Mouse (Mus musculus) hindbrain, embryonic 10.5 days (tissue): ENCODE measurements around the gene Galnt10. TPM values are rescaled to one million over a fixed set of nuclear protein-coding genes. Genes with fewer than 3 reads are reported as not detected.
A peak's percentile ranks its signal among the peaks of the same experiment; 100 is the strongest.

ENCODE experiments used
- DNase-seq: peaks from one replicate; pipeline ENCODE4 v3.0.0-alpha.2; 2017; ENCODE audit warnings: low spot score
- H3K27ac ChIP-seq: fragments of 300-500 bp; sonication (generic); 2 replicates; pipeline ENCODE4 v1.5.1; 2016; ENCODE audit warnings: mild to moderate bottlenecking, moderate library complexity
- H3K27me3 ChIP-seq: fragments of 300-500 bp; sonication (generic); 2 replicates; pipeline ENCODE4 v1.6.1; 2016; ENCODE audit warnings: mild to moderate bottlenecking; ENCODE audit not compliant: poor library complexity, insufficient read depth, severe bottlenecking
- H3K36me3 ChIP-seq: fragments of 300-500 bp; sonication (generic); 2 replicates; pipeline ENCODE4 v1.6.1; 2016; ENCODE audit warnings: mild to moderate bottlenecking, moderate library complexity
- H3K4me1 ChIP-seq: fragments of 300-500 bp; sonication (generic); replicated peaks from 2 replicates; pipeline ENCODE4 v1.6.1; 2016; ENCODE audit warnings: mild to moderate bottlenecking
- H3K4me3 ChIP-seq: fragments of 300-500 bp; sonication (generic); 2 replicates; pipeline ENCODE4 v1.5.1; 2016; ENCODE audit warnings: mild to moderate bottlenecking, moderate library complexity
- H3K9me3 ChIP-seq: fragments of 300-500 bp; sonication (generic); 2 replicates; pipeline ENCODE4 v1.6.1; 2016; ENCODE audit warnings: mild to moderate bottlenecking, moderate library complexity
- WGBS: fragments of 180-500 bp; shearing (Covaris S2); methylation state at CpG from one replicate; pipeline ENCODE4 v1.1.7; 2016; 5-methylcytosine and 5-hydroxymethylcytosine counted together
- polyA plus RNA-seq: library from polyadenylated mRNA; unstranded; fragments of >200 nt; fragmentation: Nextera tagmentation; extraction: Ambion mirVana; gene quantifications from 2 replicates; pipeline ENCODE4 v1.2.1, GENCODE M21; 2016

Gene Galnt10
- polyA plus RNA-seq, 1 experiment from 2014 or later: 22.7 TPM

DNA sequence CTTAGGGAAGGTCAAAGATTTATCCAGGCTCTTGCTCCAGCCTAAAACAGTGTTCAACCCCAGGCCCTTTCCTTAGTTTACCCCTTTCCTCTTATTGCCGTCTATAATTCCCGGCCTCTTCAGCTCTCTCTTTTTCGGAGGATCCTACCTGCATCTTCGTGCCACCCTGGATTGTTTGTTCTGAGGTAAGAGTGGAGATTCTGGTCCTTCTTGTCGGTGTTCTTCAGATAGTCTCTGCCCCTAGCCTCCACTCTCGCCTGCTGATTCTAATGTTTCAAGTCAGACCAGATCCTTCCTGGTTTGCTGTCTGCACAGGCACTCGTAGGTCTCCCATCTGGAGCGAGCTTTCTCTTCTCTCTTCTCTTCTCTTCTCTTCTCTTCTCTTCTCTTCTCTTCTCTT, 605 bp downstream of the Galnt10 start:
- WGBS: 24% methylated on average over 8 of the region's 8 CpGs
- H3K36me3 ChIP-seq: 0 out of 2 replicates have a peak, but pooled peaks cover 3% of the 10 kb centered on the region
- H3K4me1 ChIP-seq: peaks cover 67% of the 10 kb centered on the region
- H3K4me3 ChIP-seq: peak overlapping the region; percentile 81
- no peak for DNase-seq
- peak overlapping the region; percentile 96 for H3K27ac ChIP-seq
- H3K27me3 ChIP-seq: peaks cover 35% of the 10 kb centered on the region
- no peaks in the 10 kb centered on the region for H3K9me3 ChIP-seq

DNA sequence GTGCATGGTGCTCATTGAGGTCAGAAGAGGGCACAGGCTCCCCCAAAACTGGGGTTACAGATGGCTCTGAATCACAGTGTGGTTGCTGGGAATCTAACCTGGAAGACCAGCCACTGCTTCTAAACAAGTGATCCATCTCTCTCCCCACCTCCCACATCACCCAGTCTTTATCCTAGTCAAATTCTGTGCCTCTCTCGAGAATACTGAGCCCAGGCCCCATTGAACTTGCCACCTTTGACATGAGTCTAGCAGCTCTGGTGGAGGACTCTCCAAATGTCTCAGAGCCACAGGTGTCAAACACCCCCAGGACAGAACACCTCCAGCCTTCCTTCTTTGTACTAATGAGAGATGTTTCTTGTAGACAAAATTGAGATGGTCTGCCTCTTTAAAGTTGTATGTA, 1.2 kb downstream of the Galnt10 start:
- peaks cover 41% of the 10 kb centered on the region for H3K27me3 ChIP-seq
- peak overlapping the region; percentile 81 for H3K4me3 ChIP-seq
- H3K4me1 ChIP-seq: peaks cover 73% of the 10 kb centered on the region
- H3K36me3 ChIP-seq: 0 out of 2 replicates have a peak, but pooled peaks cover 3% of the 10 kb centered on the region
- WGBS: 38% methylated on average over 1 of the region's 1 CpGs
- no peak for DNase-seq
- no peaks in the 10 kb centered on the region for H3K9me3 ChIP-seq
- H3K27ac ChIP-seq: no peak overlapping the region

DNA sequence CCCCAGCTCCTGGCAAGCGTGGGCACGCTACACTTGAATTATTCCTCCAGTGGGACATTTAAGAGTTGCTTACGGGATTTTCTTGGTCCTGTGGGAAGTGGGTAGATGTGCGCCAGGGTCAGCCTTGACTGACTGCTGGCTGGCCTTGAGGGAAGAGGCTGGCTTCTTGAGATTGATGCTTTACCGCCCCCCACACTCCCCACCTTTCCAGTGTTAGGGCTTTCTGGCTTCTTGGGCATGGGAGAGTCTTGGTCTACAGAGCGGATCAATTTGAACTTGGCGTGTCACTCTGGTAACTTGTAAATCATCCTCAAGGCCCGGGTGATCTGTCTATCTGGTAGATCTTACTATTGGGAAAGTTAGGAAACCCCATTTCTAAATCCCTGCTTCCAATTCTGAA, 1.7 kb downstream of the Galnt10 start:
- Histone ChIP-seq H3K27ac (no peak overlapping the region), H3K27me3 (peaks cover 45% of the 10 kb centered on the region), H3K36me3 (0 out of 2 replicates have a peak, but pooled peaks cover 3% of the 10 kb centered on the region), H3K9me3 (no peaks in the 10 kb centered on the region), H3K4me3 (peak overlapping the region; percentile 81), H3K4me1 (peaks cover 78% of the 10 kb centered on the region)
- 89% methylated on average over 8 of the region's 8 CpGs for WGBS
- no peak for DNase-seq

DNA sequence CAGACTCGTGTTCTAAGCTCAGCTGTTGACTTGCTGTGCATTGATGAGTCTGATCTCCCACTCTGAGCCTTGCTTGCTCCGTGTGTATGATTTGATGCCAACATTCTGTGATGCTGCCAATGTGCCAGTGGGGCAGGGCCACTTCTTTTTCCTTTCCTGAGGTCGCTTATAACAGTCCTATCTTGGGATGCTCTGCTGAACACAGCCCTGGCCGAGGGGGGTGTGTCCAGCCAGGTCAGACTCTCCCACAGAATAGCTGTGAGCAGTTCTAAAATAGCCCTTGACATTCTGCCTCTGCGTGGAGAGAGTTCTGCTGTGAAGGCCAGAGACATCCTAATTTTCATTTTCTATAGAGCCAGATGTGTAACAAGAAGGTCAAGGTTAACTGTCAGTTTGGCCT, 2.2 kb downstream of the Galnt10 start:
- Histone ChIP-seq H3K9me3 (no peaks in the 10 kb centered on the region), H3K27me3 (peaks cover 50% of the 10 kb centered on the region), H3K4me1 (peaks cover 83% of the 10 kb centered on the region), H3K4me3 (0 out of 2 replicates have a peak overlapping the region, but pooled peaks have one; percentile 81), H3K27ac (no peak overlapping the region), H3K36me3 (0 out of 2 replicates have a peak, but pooled peaks cover 3% of the 10 kb centered on the region)
- DNase-seq: no peak
- 58% methylated on average over 5 of the region's 5 CpGs for WGBS

DNA sequence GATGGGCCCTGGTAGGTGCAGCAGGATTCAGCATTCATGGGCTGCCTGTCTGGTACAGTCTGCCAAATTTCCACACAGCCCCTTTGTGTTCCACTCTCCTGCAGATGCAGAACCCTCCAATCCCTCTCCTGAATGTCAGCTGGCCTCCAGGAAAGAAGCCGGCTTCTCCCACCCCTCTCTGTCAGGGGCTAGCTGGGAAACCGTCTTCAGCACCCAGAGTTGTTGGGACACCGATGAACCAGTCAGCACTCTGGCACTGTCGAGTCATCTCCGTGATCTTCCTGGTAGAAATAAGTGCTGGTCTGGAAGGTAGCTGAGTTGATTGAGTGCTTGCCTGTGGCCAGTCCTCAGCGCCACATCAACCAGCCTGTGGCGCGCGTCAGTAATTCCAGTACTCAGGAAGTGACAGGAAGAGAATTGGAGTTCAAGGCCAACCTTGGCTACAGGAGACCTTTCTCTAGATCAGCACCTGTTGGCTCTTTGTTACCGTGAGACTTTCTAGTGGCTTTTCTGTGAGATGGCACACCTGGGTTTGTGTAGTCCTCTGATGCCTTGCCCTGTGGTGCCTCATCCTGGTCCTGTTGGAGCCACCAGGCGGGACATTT, 3.1 kb downstream of the Galnt10 start:
- 0 out of 2 replicates have a peak, but pooled peaks cover 3% of the 10 kb centered on the region for H3K36me3 ChIP-seq
- no peak overlapping the region for H3K27ac ChIP-seq
- H3K27me3 ChIP-seq: peaks cover 59% of the 10 kb centered on the region
- WGBS: 91% methylated on average over 11 of the region's 11 CpGs
- no peaks in the 10 kb centered on the region for H3K9me3 ChIP-seq
- H3K4me3 ChIP-seq: peak overlapping the region; percentile 0; the same call in 1 of the 2 replicates
- peaks cover 92% of the 10 kb centered on the region for H3K4me1 ChIP-seq
- DNase-seq: no peak

DNA sequence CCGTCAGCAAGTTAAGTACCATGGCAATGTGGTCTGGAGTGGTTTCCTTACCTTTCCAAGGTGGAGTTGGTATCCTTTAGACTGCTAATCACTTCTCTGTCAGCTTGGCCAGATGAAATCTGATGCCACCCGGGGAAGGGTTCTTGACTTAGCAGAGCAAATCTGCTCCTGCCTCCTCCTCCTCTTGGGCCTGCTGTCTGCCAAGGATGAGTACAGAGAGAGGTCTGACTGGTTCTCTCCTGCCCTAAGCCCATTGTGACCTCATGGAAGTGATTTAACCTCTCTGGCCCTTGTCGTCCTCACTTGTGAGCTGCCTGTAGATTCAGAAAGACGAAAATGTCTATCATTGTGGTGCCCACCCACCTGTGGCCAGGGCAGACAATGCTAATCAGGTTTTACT, 4.0 kb downstream of the Galnt10 start:
- Histone ChIP-seq H3K36me3 (0 out of 2 replicates have a peak, but pooled peaks cover 3% of the 10 kb centered on the region), H3K4me1 (peaks cover 95% of the 10 kb centered on the region), H3K27me3 (peaks cover 57% of the 10 kb centered on the region), H3K27ac (no peak overlapping the region), H3K4me3 (no peak overlapping the region; the same call in 1 of the 2 replicates), H3K9me3 (no peaks in the 10 kb centered on the region)
- no peak for DNase-seq
- WGBS: 74% methylated on average over 4 of the region's 4 CpGs

DNA sequence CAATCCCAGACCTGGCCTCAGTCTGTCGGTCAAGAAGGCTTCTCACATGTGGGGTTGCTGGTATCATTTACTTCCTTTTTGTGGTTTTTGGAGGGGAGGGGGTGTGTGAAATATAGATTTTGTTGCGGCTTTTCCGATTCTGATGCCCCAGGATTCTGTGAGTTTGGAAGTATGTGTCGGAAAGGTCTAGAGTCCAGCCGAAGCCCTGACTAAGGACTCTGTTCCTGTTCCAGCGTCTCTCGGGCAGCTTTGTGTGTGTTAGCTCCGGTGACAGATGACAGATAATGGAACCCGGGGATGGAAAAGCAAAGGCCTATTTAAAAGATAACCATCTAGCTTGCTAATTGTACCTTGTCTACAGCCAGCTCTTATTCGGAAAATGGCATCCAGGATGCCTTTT, 4.4 kb downstream of the Galnt10 start:
- no peak for DNase-seq
- 83% methylated on average over 10 of the region's 10 CpGs for WGBS
- Histone ChIP-seq H3K36me3 (0 out of 2 replicates have a peak, but pooled peaks cover 3% of the 10 kb centered on the region), H3K4me1 (peaks cover 95% of the 10 kb centered on the region), H3K4me3 (no peak overlapping the region), H3K27me3 (peaks cover 57% of the 10 kb centered on the region), H3K27ac (no peak overlapping the region), H3K9me3 (no peaks in the 10 kb centered on the region)

DNA sequence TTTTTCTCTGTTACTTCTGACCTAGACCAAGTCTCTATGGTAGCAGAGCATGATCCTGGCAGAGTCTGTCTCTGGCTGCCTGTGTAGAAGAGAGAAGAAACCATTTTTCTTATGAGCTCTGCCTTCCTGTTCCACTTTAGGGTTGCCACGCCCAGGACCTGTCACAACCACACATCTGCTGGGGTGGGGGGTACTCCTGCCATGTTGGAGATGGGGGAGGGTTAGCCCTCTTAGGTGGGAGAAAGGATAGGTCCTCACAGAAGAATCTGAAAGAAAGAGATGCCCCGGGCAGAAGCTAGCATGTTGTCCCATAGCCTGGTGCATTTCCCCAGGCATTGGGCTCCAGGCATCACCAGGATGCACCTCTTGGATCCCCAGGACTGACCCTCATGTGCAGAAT, 5.6 kb downstream of the Galnt10 start:
- no peak for DNase-seq
- Histone ChIP-seq H3K27ac (peak overlapping the region; percentile 57), H3K27me3 (peaks cover 57% of the 10 kb centered on the region), H3K4me1 (peaks cover 97% of the 10 kb centered on the region), H3K36me3 (0 out of 2 replicates have a peak, but pooled peaks cover 3% of the 10 kb centered on the region), H3K4me3 (no peak overlapping the region), H3K9me3 (no peaks in the 10 kb centered on the region)
- WGBS: 80% methylated on average over 2 of the region's 2 CpGs

DNA sequence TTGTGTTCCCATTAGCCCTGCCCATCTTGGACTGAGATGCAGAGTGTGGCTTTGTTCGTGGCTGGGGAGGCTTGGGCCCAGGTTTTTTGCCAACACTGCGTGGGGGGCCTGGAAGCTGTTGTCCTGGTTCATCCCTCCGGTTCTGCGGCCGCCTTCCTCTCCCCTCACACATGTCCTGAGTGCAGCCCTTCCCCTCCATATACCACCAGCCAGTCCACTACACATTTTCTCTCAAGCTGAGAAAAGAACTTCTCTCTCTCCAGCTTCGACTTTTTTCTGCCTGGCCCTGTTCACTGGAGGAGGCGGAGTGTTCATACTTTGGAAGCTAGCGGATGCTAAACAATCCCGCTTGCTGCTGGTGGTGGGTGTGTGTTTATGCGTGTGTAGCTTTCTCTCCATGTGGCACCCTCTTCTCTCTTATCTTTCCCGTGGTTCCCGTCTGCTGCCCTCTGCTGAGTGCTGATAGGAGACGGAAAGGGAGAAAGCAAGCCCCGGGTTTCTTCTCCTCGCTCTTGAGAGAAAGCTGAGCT, 6.1 kb downstream of the Galnt10 start:
- DNase-seq: no peak
- 46% methylated on average over 15 of the region's 15 CpGs for WGBS
- Histone ChIP-seq H3K4me1 (peaks cover 97% of the 10 kb centered on the region), H3K4me3 (no peak overlapping the region), H3K27ac (peak overlapping the region; percentile 57), H3K36me3 (0 out of 2 replicates have a peak, but pooled peaks cover 3% of the 10 kb centered on the region), H3K9me3 (no peaks in the 10 kb centered on the region), H3K27me3 (peaks cover 57% of the 10 kb centered on the region)

DNA sequence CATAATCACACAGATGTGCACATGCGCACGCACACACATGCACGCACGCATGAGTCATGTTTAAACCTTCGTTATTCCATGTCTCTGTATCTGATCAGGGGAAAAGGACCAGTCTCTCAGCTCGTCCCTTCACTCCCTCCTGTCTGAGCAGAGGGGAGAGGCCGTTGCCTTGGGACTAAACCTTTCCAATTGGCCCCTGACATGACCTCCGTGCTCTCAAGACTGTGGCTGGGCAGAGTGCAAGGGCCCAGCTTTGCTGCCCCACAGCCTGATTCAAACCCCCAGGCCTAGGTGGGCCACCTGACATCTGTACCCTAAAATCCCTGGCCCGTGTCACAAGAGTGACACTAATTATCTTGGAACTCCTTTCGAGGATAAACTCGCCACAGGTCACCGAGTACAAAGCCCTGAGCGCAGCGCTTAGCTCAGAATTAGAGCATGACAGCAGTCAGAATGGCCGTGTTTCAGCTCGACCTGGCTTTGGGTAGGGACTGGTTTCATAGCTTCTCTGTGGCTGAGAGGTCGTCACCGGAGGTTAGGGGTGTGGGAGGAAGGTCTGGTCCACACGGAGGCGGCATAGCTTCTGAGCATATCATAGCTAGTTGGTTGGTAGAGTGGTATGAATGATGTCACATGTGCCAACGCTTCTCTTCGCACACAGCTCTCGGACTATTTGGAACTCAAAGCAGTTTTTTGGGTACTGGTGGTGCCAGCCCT, 7.1 kb downstream of the Galnt10 start:
- Histone ChIP-seq H3K27ac (peak overlapping the region; percentile 76), H3K9me3 (no peaks in the 10 kb centered on the region), H3K36me3 (0 out of 2 replicates have a peak, but pooled peaks cover 3% of the 10 kb centered on the region), H3K4me3 (no peak overlapping the region), H3K27me3 (peaks cover 60% of the 10 kb centered on the region), H3K4me1 (peaks cover 97% of the 10 kb centered on the region)
- DNase-seq: no peak
- 60% methylated on average over 23 of the region's 23 CpGs for WGBS

DNA sequence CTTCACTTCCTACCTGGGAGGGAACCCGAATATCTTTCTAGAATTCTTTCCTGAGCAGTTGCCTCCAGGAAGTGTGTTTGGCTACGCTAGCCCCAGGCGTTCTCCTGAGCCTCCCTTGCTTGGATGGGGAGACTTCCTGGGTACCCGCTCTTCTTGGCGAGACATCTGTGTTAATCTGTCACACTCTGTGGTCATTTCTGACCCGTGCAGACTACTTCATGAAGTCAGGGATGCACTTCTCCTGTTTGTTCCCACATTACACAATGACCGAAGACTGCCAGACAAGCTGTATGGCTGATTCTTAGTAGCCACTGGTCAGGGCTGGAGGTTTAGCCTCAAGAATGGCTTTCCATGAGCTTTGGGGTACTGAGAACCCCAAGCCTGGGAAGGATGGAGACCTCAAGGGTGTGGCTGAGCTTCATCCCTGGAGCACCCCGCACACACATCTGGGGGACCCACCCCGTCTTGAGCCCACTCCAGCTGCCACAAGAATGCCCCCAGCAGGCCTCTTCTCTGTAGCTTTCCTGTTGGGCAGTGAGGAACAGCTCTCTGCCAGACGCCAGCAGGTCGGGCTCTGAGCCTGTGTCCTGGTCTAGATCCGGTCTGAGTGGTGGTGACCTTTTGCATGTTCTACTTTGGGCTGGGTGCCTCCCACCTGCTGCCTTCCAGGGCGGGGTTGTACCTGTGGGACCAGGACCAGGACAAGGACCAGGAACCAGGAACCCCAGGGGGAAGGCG, 7.8 kb downstream of the Galnt10 start:
- peaks cover 95% of the 10 kb centered on the region for H3K4me1 ChIP-seq
- 0 out of 2 replicates have a peak, but pooled peaks cover 3% of the 10 kb centered on the region for H3K36me3 ChIP-seq
- H3K4me3 ChIP-seq: no peak overlapping the region
- peak overlapping the region; percentile 76 for H3K27ac ChIP-seq
- DNase-seq: no peak
- H3K9me3 ChIP-seq: no peaks in the 10 kb centered on the region
- 85% methylated on average over 14 of the region's 14 CpGs for WGBS
- peaks cover 60% of the 10 kb centered on the region for H3K27me3 ChIP-seq

DNA sequence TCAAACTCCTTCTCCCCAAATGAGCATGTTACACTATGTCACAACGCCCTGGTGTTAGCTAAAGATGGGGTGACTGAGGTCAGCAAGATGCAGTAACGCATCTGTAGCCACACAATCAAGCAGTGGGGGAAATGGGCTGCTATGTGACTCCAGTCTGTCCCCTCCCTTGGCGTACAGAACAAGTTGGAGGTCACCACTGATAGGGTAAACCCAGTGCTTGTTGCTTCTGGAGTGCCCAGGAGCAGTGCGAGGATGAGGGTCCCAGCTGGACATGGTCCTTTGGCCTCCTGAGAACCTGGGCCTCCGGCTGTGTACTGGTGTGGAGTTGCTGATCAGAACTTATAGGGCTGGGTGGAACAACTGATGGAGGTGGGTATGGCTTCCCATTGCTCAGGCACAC, 8.6 kb downstream of the Galnt10 start:
- H3K27ac ChIP-seq: peak overlapping the region; percentile 76
- H3K4me3 ChIP-seq: no peak overlapping the region
- no peaks in the 10 kb centered on the region for H3K36me3 ChIP-seq
- 75% methylated on average over 5 of the region's 5 CpGs for WGBS
- H3K9me3 ChIP-seq: no peaks in the 10 kb centered on the region
- no peak for DNase-seq
- H3K4me1 ChIP-seq: peaks cover 93% of the 10 kb centered on the region
- H3K27me3 ChIP-seq: peaks cover 56% of the 10 kb centered on the region; the same call in 1 of the 2 replicates
